Mouse (Mus musculus) urinary bladder, postnatal 36 days (tissue): ENCODE results near the gene Mecom.
"Not testable (repeated sequence)": the region's sequence is repeated elsewhere in the genome, so short reads cannot be mapped to it uniquely, and the experiment has no call there.

ENCODE experiments used
- DNase-seq, 2 experiments: peaks; one replicate each; pipeline ENCODE4 v3.0.0; 2022; ENCODE audit warnings: low spot score in 2 of 2, mixed read lengths in 1 of 2

Gene Mecom

GRCm38 (mm10) chr3:30253714-30254113 is 294.1 kb downstream of the Mecom start:
- no peak for DNase-seq

GRCm38 (mm10) chr3:30248656-30249384 is 299.0 kb downstream of the Mecom start:
- no peak for DNase-seq

GRCm38 (mm10) chr3:30247256-30247655 is 300.6 kb downstream of the Mecom start:
- no peak for DNase-seq

GRCm38 (mm10) chr3:30246431-30247041 is 301.3 kb downstream of the Mecom start:
- no peak for DNase-seq

GRCm38 (mm10) chr3:30245950-30246349 is 301.9 kb downstream of the Mecom start:
- DNase-seq = peak in 1 of 2 experiments; percentile 14

- DNase-seq = peak in 1 of 2 experiments; percentile 27
These were observed 303.4 kb downstream of the Mecom start for GRCm38 (mm10) chr3:30244401-30244871.

GRCm38 (mm10) chr3:30243776-30244275 is 304.0 kb downstream of the Mecom start:
- DNase-seq = no peak

- DNase-seq = no peak
These were observed 308.4 kb downstream of the Mecom start for GRCm38 (mm10) chr3:30239416-30239815.

GRCm38 (mm10) chr3:30237493-30237892 is 310.3 kb downstream of the Mecom start:
- DNase-seq = no peak

GRCm38 (mm10) chr3:30234018-30234417 is 313.8 kb downstream of the Mecom start:
- DNase-seq = no peak

- DNase-seq = no peak
These were observed 319.7 kb downstream of the Mecom start for GRCm38 (mm10) chr3:30227964-30228670.

- DNase-seq = no peak
These were observed 320.9 kb downstream of the Mecom start for GRCm38 (mm10) chr3:30226928-30227370.

GRCm38 (mm10) chr3:30225200-30225599 is 322.6 kb downstream of the Mecom start:
- not testable (repeated sequence) for DNase-seq

- no peak for DNase-seq
These were observed 327.0 kb downstream of the Mecom start for GRCm38 (mm10) chr3:30220701-30221412.

- no peak for DNase-seq
These were observed 327.9 kb downstream of the Mecom start for GRCm38 (mm10) chr3:30219891-30220290.

GRCm38 (mm10) chr3:30219190-30219884 is 328.5 kb downstream of the Mecom start:
- no peak for DNase-seq

- no peak for DNase-seq
These were observed 333.2 kb downstream of the Mecom start for GRCm38 (mm10) chr3:30214607-30215006.

- no peak for DNase-seq
These were observed 334.2 kb downstream of the Mecom start for GRCm38 (mm10) chr3:30213540-30214170.

- no peak for DNase-seq
These were observed 335.0 kb downstream of the Mecom start for GRCm38 (mm10) chr3:30212802-30213201.

GRCm38 (mm10) chr3:30209131-30209530 is 338.7 kb downstream of the Mecom start:
- DNase-seq = no peak

- no peak for DNase-seq
These were observed 339.9 kb downstream of the Mecom start for GRCm38 (mm10) chr3:30207886-30208285.
